Mouse (Mus musculus) stomach, embryonic 15.5 days (tissue): Measurements from ENCODE around the gene Tbcb. TPM values are rescaled to one million over a fixed set of nuclear protein-coding genes. Genes with fewer than 3 reads are reported as not detected.
"Not testable (repeated sequence)": the region's sequence is repeated elsewhere in the genome, so short reads cannot be mapped to it uniquely, and the experiment has no call there.

Source experiments
- ATAC-seq: fragments of 200-750 bp; cut with Nextera tagmentation; 2 replicates; pipeline ENCODE4 v1.8.0; 2017; ENCODE audit warnings: low read depth, moderate number of reproducible peaks, moderate TSS enrichment; ENCODE audit not compliant: insufficient read depth, low FRiP score
- H3K27ac ChIP-seq: fragments of 300-500 bp; sonication (generic); 2 replicates; pipeline ENCODE4 v1.5.1; 2015; ENCODE audit warnings: mild to moderate bottlenecking, inconsistent platforms
- H3K27me3 ChIP-seq: fragments of 300-500 bp; sonication (generic); replicated peaks from 2 replicates; pipeline ENCODE4 v1.6.1; 2015; ENCODE audit warnings: inconsistent platforms
- H3K36me3 ChIP-seq: fragments of 300-500 bp; sonication (generic); 2 replicates; pipeline ENCODE4 v1.6.1; 2015; ENCODE audit warnings: inconsistent platforms
- H3K4me1 ChIP-seq: fragments of 300-500 bp; sonication (generic); 2 replicates; pipeline ENCODE4 v1.6.1; 2015; ENCODE audit warnings: inconsistent platforms
- H3K4me2 ChIP-seq: fragments of 300-500 bp; sonication (generic); 2 replicates; pipeline ENCODE4 v1.6.1; 2015; ENCODE audit warnings: mild to moderate bottlenecking, inconsistent platforms
- H3K4me3 ChIP-seq: fragments of 300-500 bp; sonication (generic); replicated peaks from 2 replicates; pipeline ENCODE4 v1.5.1; 2015; ENCODE audit warnings: inconsistent platforms
- H3K9ac ChIP-seq: fragments of 300-500 bp; sonication (generic); 2 replicates; pipeline ENCODE4 v1.6.1; 2015; ENCODE audit warnings: inconsistent platforms
- H3K9me3 ChIP-seq: fragments of 300-500 bp; sonication (generic); 2 replicates; pipeline ENCODE4 v1.6.1; 2016; ENCODE audit warnings: inconsistent platforms
- WGBS: fragments of 180-500 bp; shearing (Covaris S2); methylation state at CpG from one replicate; pipeline ENCODE4 v1.1.7; 2015; 5-methylcytosine and 5-hydroxymethylcytosine counted together
- polyA plus RNA-seq: library from polyadenylated mRNA; unstranded; fragments of >200 nt; fragmentation: Nextera tagmentation; extraction: Ambion mirVana; gene quantifications from 2 replicates; pipeline ENCODE4 v1.2.1, GENCODE M21; 2015

Tbcb gene
- polyA plus RNA-seq, 1 experiment from 2014 or later: 138 TPM

GRCm38 (mm10) chr7:30189116-30189491 lies 43.0 kb downstream of the Tbcb start:
- no peak overlapping the region for H3K4me2 ChIP-seq
- H3K36me3 ChIP-seq: peaks cover 50% of the 10 kb centered on the region
- H3K4me1 ChIP-seq: peaks cover 18% of the 10 kb centered on the region
- H3K9me3 ChIP-seq: no peaks in the 10 kb centered on the region
- H3K4me3 ChIP-seq: no peak overlapping the region
- no peak overlapping the region for H3K9ac ChIP-seq
- 82% methylated on average over 4 of the region's 4 CpGs for WGBS
- ATAC-seq: no peak
- no peaks in the 10 kb centered on the region for H3K27me3 ChIP-seq
- no peak overlapping the region for H3K27ac ChIP-seq

- no peak for ATAC-seq
- Histone ChIP-seq H3K9me3 (no peaks in the 10 kb centered on the region), H3K4me1 (peaks cover 20% of the 10 kb centered on the region), H3K27me3 (no peaks in the 10 kb centered on the region), H3K27ac (no peak overlapping the region), H3K9ac (no peak overlapping the region), H3K36me3 (peaks cover 50% of the 10 kb centered on the region), H3K4me2 (no peak overlapping the region), H3K4me3 (no peak overlapping the region)
- 81% methylated on average over 12 of the region's 12 CpGs for WGBS
Observed at GRCm38 (mm10) chr7:30188344-30189115, 43.5 kb downstream of the Tbcb start.

- Histone ChIP-seq H3K9ac (no peak overlapping the region), H3K36me3 (peaks cover 28% of the 10 kb centered on the region), H3K4me3 (no peak overlapping the region), H3K4me2 (peak overlapping the region; percentile 56; the same call in 1 of the 2 replicates), H3K27ac (0 out of 2 replicates have a peak overlapping the region, but pooled peaks have one; percentile 49), H3K9me3 (no peaks in the 10 kb centered on the region), H3K4me1 (peaks cover 10% of the 10 kb centered on the region), H3K27me3 (no peaks in the 10 kb centered on the region)
- 72% methylated on average over 13 of the region's 13 CpGs for WGBS
- no peak for ATAC-seq
Observed at GRCm38 (mm10) chr7:30184641-30185348, 47.3 kb downstream of the Tbcb start.

- ATAC-seq: peak; percentile 83
- no peak within 1 kb of the TSS for H3K9ac ChIP-seq
- peak within 1 kb of the TSS; percentile 49; the same call in 1 of the 2 replicates for H3K27ac ChIP-seq
- H3K27me3 ChIP-seq: no peaks in the 10 kb centered on the region
- H3K9me3 ChIP-seq: no peaks in the 10 kb centered on the region
- H3K36me3 ChIP-seq: peaks cover 25% of the 10 kb centered on the region
- peaks cover 10% of the 10 kb centered on the region for H3K4me1 ChIP-seq
- peak within 1 kb of the TSS; percentile 29 for H3K4me3 ChIP-seq
- WGBS: under 1% methylated on average over 11 of the region's 11 CpGs
- H3K4me2 ChIP-seq: peak within 1 kb of the TSS; percentile 56
Observed at GRCm38 (mm10) chr7:30183879-30184289, 48.2 kb downstream of the Tbcb start, which contains the start of gene Cox7a1. Gene Cox7a1, plus strand, starts transcription at chr7:30184144.

GRCm38 (mm10) chr7:30183189-30183588 lies 48.9 kb downstream of the Tbcb start:
- H3K36me3 ChIP-seq: peaks cover 21% of the 10 kb centered on the region
- H3K27me3 ChIP-seq, H3K4me3 ChIP-seq, H3K9me3 ChIP-seq, H3K9ac ChIP-seq, ATAC-seq, H3K27ac ChIP-seq, H3K4me1 ChIP-seq, H3K4me2 ChIP-seq: not testable (repeated sequence)
- WGBS: 71% methylated on average over 7 of the region's 7 CpGs

GRCm38 (mm10) chr7:30181929-30182328 lies 50.1 kb downstream of the Tbcb start:
- H3K4me2 ChIP-seq, H3K9me3 ChIP-seq, H3K4me1 ChIP-seq, ATAC-seq, H3K4me3 ChIP-seq, H3K9ac ChIP-seq, H3K27ac ChIP-seq, H3K27me3 ChIP-seq: not testable (repeated sequence)
- H3K36me3 ChIP-seq: peaks cover 19% of the 10 kb centered on the region
- WGBS: 92% methylated on average over 10 of the region's 10 CpGs

GRCm38 (mm10) chr7:30181308-30181707 lies 50.8 kb downstream of the Tbcb start:
- no peak for ATAC-seq
- no peak overlapping the region for H3K4me2 ChIP-seq
- no peak overlapping the region for H3K27ac ChIP-seq
- no peak overlapping the region for H3K9ac ChIP-seq
- 3% methylated on average over 4 of the region's 4 CpGs for WGBS
- H3K4me3 ChIP-seq: no peak overlapping the region
- no peaks in the 10 kb centered on the region for H3K27me3 ChIP-seq
- H3K9me3 ChIP-seq: no peaks in the 10 kb centered on the region
- peaks cover 10% of the 10 kb centered on the region for H3K4me1 ChIP-seq
- H3K36me3 ChIP-seq: peaks cover 13% of the 10 kb centered on the region; the same call in 1 of the 2 replicates

GRCm38 (mm10) chr7:30178256-30178655 lies 53.8 kb downstream of the Tbcb start:
- ATAC-seq: no peak
- Histone ChIP-seq H3K36me3 (peaks cover 12% of the 10 kb centered on the region; the same call in 1 of the 2 replicates), H3K27me3 (no peaks in the 10 kb centered on the region), H3K4me2 (no peak overlapping the region), H3K9me3 (no peaks in the 10 kb centered on the region), H3K4me1 (no peaks in the 10 kb centered on the region), H3K9ac (no peak overlapping the region), H3K27ac (no peak overlapping the region), H3K4me3 (no peak overlapping the region)
- 79% methylated on average over 11 of the region's 11 CpGs for WGBS

GRCm38 (mm10) chr7:30176474-30176873 lies 55.6 kb downstream of the Tbcb start:
- whole genome bisulfite sequencing: 78% methylated on average over 12 of the region's 12 CpGs

More at GRCm38 (mm10) chr7:30176474-30176873, 55.6 kb downstream of the Tbcb start:
- H3K9ac ChIP-seq: no peak overlapping the region
- H3K4me2 ChIP-seq: no peak overlapping the region
- no peaks in the 10 kb centered on the region for H3K4me1 ChIP-seq
- no peak overlapping the region for H3K27ac ChIP-seq
- H3K27me3 ChIP-seq: no peaks in the 10 kb centered on the region
- ATAC-seq: no peak
- H3K36me3 ChIP-seq: peaks cover 12% of the 10 kb centered on the region; the same call in 1 of the 2 replicates
- H3K9me3 ChIP-seq: no peaks in the 10 kb centered on the region
- no peak overlapping the region for H3K4me3 ChIP-seq

Other genes starting within 250 kb of the Tbcb start
- gene Zfp568, start 248.3 kb downstream of the Tbcb start, polyA plus RNA-seq: 17.8 and 18.8 TPM in 2 replicates
- gene Zfp14, start 180.9 kb downstream of the Tbcb start, polyA plus RNA-seq: 3.5 and 3.7 TPM in 2 replicates
- 4.1 and 4.7 TPM in 2 replicates for gene Zfp82, start 159.4 kb downstream of the Tbcb start, polyA plus RNA-seq
- gene Gm26920, start 141.9 kb downstream of the Tbcb start, polyA plus RNA-seq: 1.3 and 1.6 TPM in 2 replicates
- gene Zfp566, start 141.7 kb downstream of the Tbcb start, polyA plus RNA-seq: 6.7 and 8.3 TPM in 2 replicates
- gene Zfp260, start 137.5 kb downstream of the Tbcb start, polyA plus RNA-seq: 96.7 and 106 TPM in 2 replicates
- gene Zfp382, start 110.3 kb downstream of the Tbcb start, polyA plus RNA-seq: 8.8 and 10.4 TPM in 2 replicates
- gene Zfp146, start 62.5 kb downstream of the Tbcb start, polyA plus RNA-seq: 15.0 and 18.0 TPM in 2 replicates
- 13.8 and 22.0 TPM in 2 replicates for gene Cox7a1, start 48.1 kb downstream of the Tbcb start, polyA plus RNA-seq
- gene Capns1, start 33.5 kb downstream of the Tbcb start, polyA plus RNA-seq: 106 and 111 TPM in 2 replicates
- 129 and 139 TPM in 2 replicates for gene Polr2i, start 324 bp downstream of the Tbcb start, polyA plus RNA-seq
- gene Ovol3, start 3.5 kb upstream of the Tbcb start, polyA plus RNA-seq: not detected in 2 replicates
- 0.62 and 0.65 TPM in 2 replicates for gene Thap8, start 47.8 kb upstream of the Tbcb start, polyA plus RNA-seq
- gene Wdr62, start 48.1 kb upstream of the Tbcb start, polyA plus RNA-seq: 5.3 and 6.5 TPM in 2 replicates
- gene Clip3, start 59.5 kb upstream of the Tbcb start, polyA plus RNA-seq: 23.2 and 26.6 TPM in 2 replicates
- 63.2 and 72.3 TPM in 2 replicates for gene Alkbh6, start 76.4 kb upstream of the Tbcb start, polyA plus RNA-seq
- 65.2 and 73.8 TPM in 2 replicates for gene Syne4, start 82.5 kb upstream of the Tbcb start, polyA plus RNA-seq
- 2.4 and 2.6 TPM in 2 replicates for gene E130208F15Rik, start 89.5 kb upstream of the Tbcb start, polyA plus RNA-seq
- gene Sdhaf1, start 91.6 kb upstream of the Tbcb start, polyA plus RNA-seq: 14.3 and 16.1 TPM in 2 replicates
- gene Lrfn3, start 130.5 kb upstream of the Tbcb start, polyA plus RNA-seq: 4.9 and 5.6 TPM in 2 replicates
- gene Tyrobp, start 181.5 kb upstream of the Tbcb start, polyA plus RNA-seq: 71.6 and 84.5 TPM in 2 replicates
- gene Hcst, start 187.6 kb upstream of the Tbcb start, polyA plus RNA-seq: 1.4 and 2.0 TPM in 2 replicates
- 2.5 and 2.6 TPM in 2 replicates for gene Nfkbid, start 189.5 kb upstream of the Tbcb start, polyA plus RNA-seq
- gene Aplp1, start 213.3 kb upstream of the Tbcb start, polyA plus RNA-seq: 38.6 and 46.5 TPM in 2 replicates
- 4.7 and 6.0 TPM in 2 replicates for gene Kirrel2, start 225.4 kb upstream of the Tbcb start, polyA plus RNA-seq
- 3.7 and 5.7 TPM in 2 replicates for gene Nphs1, start 226.0 kb upstream of the Tbcb start, polyA plus RNA-seq